Mouse (Mus musculus) left cerebral cortex, adult 8-10 months (tissue): ENCODE data around the gene Abcc5. TPM values are rescaled to one million over a fixed set of nuclear protein-coding genes. Genes with fewer than 3 reads are reported as not detected.
"Not testable (repeated sequence)": the region's sequence is repeated elsewhere in the genome, so short reads cannot be mapped to it uniquely, and the experiment has no call there.

Experiments
- DNase-seq, 2 experiments: peaks; one replicate each; pipeline ENCODE4 v3.0.0; 2022; ENCODE audit warnings: low spot score in 2 of 2
- total RNA-seq, 4 experiments: library from RNA; stranded (reverse); gene quantifications; 2 replicates each; pipeline ENCODE4 v1.2.4; 2022

Gene Abcc5
- total RNA-seq, result 100 to 1,000 TPM; 189 to 219 (median 203) TPM

- peak; percentile 89 to 96 for DNase-seq
These were observed at the start of gene Abcc5 for GRCm38 (mm10) chr16:20425855-20426598. Gene Abcc5, minus strand, starts transcription at chr16:20426394.

GRCm38 (mm10) chr16:20475335-20475734 lies 49.1 kb upstream of the Abcc5 start:
- no peak for DNase-seq

- DNase-seq, result no peak
These were observed 48.6 kb upstream of the Abcc5 start for GRCm38 (mm10) chr16:20474786-20475185.

GRCm38 (mm10) chr16:20474211-20474610 lies 48.0 kb upstream of the Abcc5 start:
- DNase-seq, result no peak

- DNase-seq, result no peak
These were observed 47.6 kb upstream of the Abcc5 start for GRCm38 (mm10) chr16:20473748-20474147.

- DNase-seq, result no peak
These were observed 45.5 kb upstream of the Abcc5 start for GRCm38 (mm10) chr16:20471686-20472085.

GRCm38 (mm10) chr16:20470981-20471380 lies 44.8 kb upstream of the Abcc5 start:
- no peak for DNase-seq

- DNase-seq, result no peak
These were observed 38.5 kb upstream of the Abcc5 start for GRCm38 (mm10) chr16:20464725-20465124.

- DNase-seq, result not testable (repeated sequence)
These were observed 32.5 kb upstream of the Abcc5 start for GRCm38 (mm10) chr16:20458736-20459135.

- no peak for DNase-seq
These were observed 29.9 kb upstream of the Abcc5 start for GRCm38 (mm10) chr16:20456106-20456505.

GRCm38 (mm10) chr16:20454155-20454654 lies 28.0 kb upstream of the Abcc5 start:
- no peak for DNase-seq

- DNase-seq, result no peak
These were observed 25.6 kb upstream of the Abcc5 start for GRCm38 (mm10) chr16:20451774-20452173.

- no peak for DNase-seq
These were observed 19.7 kb upstream of the Abcc5 start for GRCm38 (mm10) chr16:20445871-20446270.

- no peak for DNase-seq
These were observed 18.7 kb upstream of the Abcc5 start for GRCm38 (mm10) chr16:20444831-20445388.

- no peak for DNase-seq
These were observed 16.7 kb upstream of the Abcc5 start for GRCm38 (mm10) chr16:20442871-20443270.

- no peak for DNase-seq
These were observed 12.7 kb upstream of the Abcc5 start for GRCm38 (mm10) chr16:20438673-20439415.

GRCm38 (mm10) chr16:20438046-20438445 lies 11.9 kb upstream of the Abcc5 start:
- DNase-seq, result not testable (repeated sequence)

- no peak for DNase-seq
These were observed 10.1 kb upstream of the Abcc5 start for GRCm38 (mm10) chr16:20436281-20436680.

- no peak for DNase-seq
These were observed 3.1 kb upstream of the Abcc5 start for GRCm38 (mm10) chr16:20429328-20429727.

- no peak for DNase-seq
These were observed 1.4 kb upstream of the Abcc5 start for GRCm38 (mm10) chr16:20427566-20427965.

GRCm38 (mm10) chr16:20424719-20425650 lies 1.2 kb downstream of the Abcc5 start:
- no peak for DNase-seq
